ENCODE assay signal across 9 mouse cellular contexts in the genomic region with DNA sequence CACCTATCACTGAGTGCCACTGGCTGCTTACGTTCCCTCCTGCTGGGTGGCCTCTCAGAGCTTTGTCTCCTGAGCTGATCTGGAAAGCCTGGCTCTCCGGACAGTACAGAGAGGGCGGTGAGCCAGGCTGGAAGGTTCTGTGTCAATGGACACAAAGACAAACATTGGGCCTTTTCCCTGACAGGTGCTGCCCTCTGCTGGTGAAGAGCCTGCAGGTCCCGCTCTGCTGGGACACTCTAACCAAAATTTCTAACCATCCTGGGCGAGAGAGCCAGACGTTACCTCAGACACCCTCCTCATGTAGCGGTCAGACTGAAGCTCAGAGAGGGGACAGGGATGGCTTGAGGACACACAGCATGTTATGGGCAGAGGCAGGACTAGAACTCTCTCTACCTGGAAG.
A peak's percentile ranks its signal among the peaks of the same experiment; 100 is the strongest.
DNase-seq lines count a peak whose midpoint lies in the region; ATAC-seq lines count a peak whose summit lies in the region.
"Had no signal": no experiment of that assay in that cellular context is flagged by ENCODE, and none has a peak within 500 bp of the region (broad histone marks: within the 10 kb centered on the region; RNA-seq: fewer than 3 reads in every experiment).

No protein-coding gene starts in this region.

- H3K4me1 ChIP-seq in kidney, embryonic 14.5 days (ENCODE audit: control insufficient read depth, insufficient read depth, low read length), result no peaks in the 10 kb centered on the region
- H3K4me1 ChIP-seq in forebrain, embryonic 13.5 days, result peaks cover 3% of the 10 kb centered on the region; the same call in 1 of the 2 replicates
- H3K4me1 ChIP-seq in hindbrain, embryonic 16.5 days (ENCODE audit: control insufficient read depth, insufficient read depth, low read depth, low read length), result peaks cover 8% of the 10 kb centered on the region; the same call in 1 of the 2 replicates
- no peaks in the 10 kb centered on the region for H3K4me1 ChIP-seq in limb, embryonic 12.5 days (replicated peaks)

- no peak for ATAC-seq in kidney, embryonic 14.5 days (ENCODE audit: low FRiP score, low TSS enrichment)
- peak; percentile 53; the same call in 1 of the 2 replicates for ATAC-seq in forebrain, embryonic 13.5 days
- ATAC-seq in hindbrain, embryonic 16.5 days, result peak; percentile 45; the same call in 1 of the 2 replicates
- ATAC-seq in limb, embryonic 12.5 days (ENCODE audit: insufficient number of reproducible peaks, insufficient read depth, low FRiP score, low TSS enrichment, low read depth), result peak; percentile 29; the same call in 1 of the 2 replicates
- ATAC-seq in monocyte, adult 5-6 weeks (replicated peaks; ENCODE audit: insufficient number of reproducible peaks, low FRiP score, low TSS enrichment, poor library complexity, severe bottlenecking), result peak; percentile 36

- H3K4me3 ChIP-seq in kidney, embryonic 14.5 days (ENCODE audit: low read length), result no peak overlapping the region
- H3K4me3 ChIP-seq in forebrain, embryonic 13.5 days, result no peak overlapping the region
- no peak overlapping the region for H3K4me3 ChIP-seq in hindbrain, embryonic 16.5 days (ENCODE audit: low read length)
- H3K4me3 ChIP-seq in limb, embryonic 12.5 days (replicated peaks), result no peak overlapping the region
- H3K4me3 ChIP-seq: limb, embryonic 15.5 days had no signal

- DNase-seq in kidney, adult 8-10 months, result peak; percentile 19 to 62
- peak; percentile 49 for DNase-seq in c-Kit-positive CD71-negative TER-119-negative erythroid progenitor cells, embryonic 14.5 days (ENCODE audit: low read depth)
- DNase-seq in testis, postnatal 14 days (ENCODE audit: low spot score), result peak; percentile 44

- peaks cover 43% of the 10 kb centered on the region for H3K36me3 ChIP-seq in kidney, embryonic 14.5 days (ENCODE audit: control insufficient read depth, insufficient read depth, low read length)
- peaks cover 73% of the 10 kb centered on the region for H3K36me3 ChIP-seq in forebrain, embryonic 13.5 days (ENCODE audit: poor library complexity, severe bottlenecking)
- peaks cover 43% of the 10 kb centered on the region for H3K36me3 ChIP-seq in hindbrain, embryonic 16.5 days (ENCODE audit: control insufficient read depth, insufficient read depth, low read length)
- H3K36me3 ChIP-seq in limb, embryonic 12.5 days, result peaks cover 82% of the 10 kb centered on the region

- H3K27ac ChIP-seq in kidney, embryonic 14.5 days (ENCODE audit: low read depth, low read length), result no peak overlapping the region
- no peak overlapping the region for H3K27ac ChIP-seq in forebrain, embryonic 13.5 days
- no peak overlapping the region for H3K27ac ChIP-seq in hindbrain, embryonic 16.5 days (ENCODE audit: low read depth, low read length)
- H3K27ac ChIP-seq in limb, embryonic 12.5 days, result no peak overlapping the region
- H3K27ac ChIP-seq: limb, embryonic 15.5 days had no signal

- H3K9me3 ChIP-seq in kidney, embryonic 14.5 days (ENCODE audit: control insufficient read depth, low read length), result no peaks in the 10 kb centered on the region
- no peaks in the 10 kb centered on the region for H3K9me3 ChIP-seq in forebrain, embryonic 13.5 days (replicated peaks)
- no peaks in the 10 kb centered on the region for H3K9me3 ChIP-seq in hindbrain, embryonic 16.5 days (ENCODE audit: control insufficient read depth, low read length)
- H3K9me3 ChIP-seq in limb, embryonic 12.5 days, result 0 out of 2 replicates have a peak, but pooled peaks cover 3% of the 10 kb centered on the region
- H3K9me3 ChIP-seq: limb, embryonic 15.5 days had no signal

- no peaks in the 10 kb centered on the region for H3K27me3 ChIP-seq in kidney, embryonic 14.5 days (ENCODE audit: control insufficient read depth, insufficient read depth, low read length)
- no peaks in the 10 kb centered on the region for H3K27me3 ChIP-seq in forebrain, embryonic 13.5 days
- H3K27me3 ChIP-seq in hindbrain, embryonic 16.5 days (replicated peaks; ENCODE audit: control insufficient read depth, insufficient read depth, low read length), result no peaks in the 10 kb centered on the region
- no peaks in the 10 kb centered on the region for H3K27me3 ChIP-seq in limb, embryonic 12.5 days
- H3K27me3 ChIP-seq: limb, embryonic 15.5 days had no signal

- 39% methylated on average over 7 of the region's 7 CpGs for WGBS in kidney, embryonic 14.5 days
- 23% methylated on average over 7 of the region's 7 CpGs for WGBS in forebrain, embryonic 13.5 days
- WGBS in hindbrain, embryonic 16.5 days, result 22% methylated on average over 7 of the region's 7 CpGs
- 38% methylated on average over 7 of the region's 7 CpGs for WGBS in limb, embryonic 12.5 days

- H3K9ac ChIP-seq in kidney, embryonic 14.5 days (ENCODE audit: low read depth, low read length), result no peak overlapping the region
- no peak overlapping the region; the same call in 1 of the 2 replicates for H3K9ac ChIP-seq in forebrain, embryonic 13.5 days
- H3K9ac ChIP-seq in hindbrain, embryonic 16.5 days (ENCODE audit: low read depth, low read length), result 0 out of 2 replicates have a peak overlapping the region, but pooled peaks have one; percentile 9
- H3K9ac ChIP-seq in limb, embryonic 12.5 days (replicated peaks), result no peak overlapping the region
- H3K9ac ChIP-seq: limb, embryonic 15.5 days had no signal

- no peak overlapping the region for H3K4me2 ChIP-seq in kidney, embryonic 14.5 days (replicated peaks; ENCODE audit: low read depth, low read length)
- H3K4me2 ChIP-seq in forebrain, embryonic 13.5 days, result no peak overlapping the region
- no peak overlapping the region for H3K4me2 ChIP-seq in hindbrain, embryonic 16.5 days (ENCODE audit: low read length)
- no peak overlapping the region for H3K4me2 ChIP-seq in limb, embryonic 12.5 days
- H3K4me2 ChIP-seq: limb, embryonic 15.5 days had no signal
